Mouse (Mus musculus) cerebellum, adult 2 months (tissue): ENCODE measurements around the gene Diras2.

Experiments
- CTCF ChIP-seq: fragments of 200-500 bp; IDR thresholded peaks from 2 replicates; pipeline ENCODE4 v1.5.1; 2011; ENCODE audit warnings: low read depth, mild to moderate bottlenecking, control low read depth, low read length, moderate library complexity, borderline replicate concordance; ENCODE audit not compliant: insufficient read depth
- POLR2A ChIP-seq: fragments of 200-500 bp; IDR thresholded peaks from 2 replicates; pipeline ENCODE4 v1.6.1; 2011; ENCODE audit warnings: low read length, control low read depth, borderline replicate concordance; ENCODE audit not compliant: insufficient read depth

DNA sequence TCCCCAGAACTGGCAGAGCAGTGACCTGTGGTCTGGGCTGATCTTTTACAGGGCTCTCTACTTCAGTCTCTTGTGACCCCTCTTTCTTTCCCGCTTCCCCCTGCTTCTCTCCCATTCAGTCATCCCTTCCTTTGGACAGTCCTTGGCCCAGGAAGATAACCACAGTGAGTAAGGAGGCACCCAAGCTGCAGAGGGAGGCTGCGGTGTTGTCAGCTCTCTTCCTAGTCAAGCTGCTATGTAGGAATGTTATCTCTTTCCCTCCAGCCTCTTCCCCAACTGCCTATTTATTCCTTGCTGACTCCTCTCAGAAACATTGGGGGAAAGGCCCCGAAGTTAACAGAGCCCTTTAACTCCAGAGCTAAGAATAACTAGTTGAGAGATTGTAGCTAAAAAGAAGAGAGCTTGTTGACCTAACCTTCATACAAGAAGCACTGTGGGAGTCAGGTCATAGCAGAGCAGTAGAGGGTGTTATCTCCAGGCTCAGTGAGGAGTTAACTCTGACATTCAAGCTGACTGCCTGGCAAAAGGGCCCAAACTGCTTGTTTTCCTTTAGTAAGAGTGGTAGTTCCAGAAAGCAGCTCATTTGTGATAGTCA is 46.3 kb upstream of the Diras2 start:
- TF ChIP-seq POLR2A = no peak
- TF ChIP-seq CTCF = no peak
